Mouse (Mus musculus): ENCODE results near the gene Zbtb20.

The Zbtb20 gene

GRCm38 (mm10) chr16:43217336-43218006 is 341.8 kb downstream of the Zbtb20 start:
- no peak for DNase-seq (ENCODE audit: low spot score)

- no peak for DNase-seq (ENCODE audit: low spot score)
These were observed 343.7 kb downstream of the Zbtb20 start for GRCm38 (mm10) chr16:43219367-43219766.

- no peak for DNase-seq (ENCODE audit: low spot score)
These were observed 345.6 kb downstream of the Zbtb20 start for GRCm38 (mm10) chr16:43221313-43221712.

GRCm38 (mm10) chr16:43230253-43230652 is 354.6 kb downstream of the Zbtb20 start:
- DNase-seq (ENCODE audit: low spot score): no peak

- no peak for DNase-seq (ENCODE audit: low spot score)
These were observed 358.6 kb downstream of the Zbtb20 start for GRCm38 (mm10) chr16:43234249-43234648.

- DNase-seq (ENCODE audit: low spot score): no peak
These were observed 359.6 kb downstream of the Zbtb20 start for GRCm38 (mm10) chr16:43235317-43235716.

GRCm38 (mm10) chr16:43235721-43236159 is 360.1 kb downstream of the Zbtb20 start:
- DNase-seq (ENCODE audit: low spot score): no peak

- DNase-seq (ENCODE audit: low spot score): no peak
These were observed 361.9 kb downstream of the Zbtb20 start for GRCm38 (mm10) chr16:43237551-43237950.

GRCm38 (mm10) chr16:43247026-43247425 is 371.3 kb downstream of the Zbtb20 start:
- DNase-seq (ENCODE audit: low spot score): no peak

GRCm38 (mm10) chr16:43253077-43253476 is 377.4 kb downstream of the Zbtb20 start:
- DNase-seq (ENCODE audit: low spot score): no peak

- DNase-seq (ENCODE audit: low spot score): no peak
These were observed 378.1 kb downstream of the Zbtb20 start for GRCm38 (mm10) chr16:43253746-43254145.

- DNase-seq (ENCODE audit: low spot score): no peak
These were observed 380.7 kb downstream of the Zbtb20 start for GRCm38 (mm10) chr16:43256191-43256899.

- DNase-seq (ENCODE audit: low spot score): no peak
These were observed 381.2 kb downstream of the Zbtb20 start for GRCm38 (mm10) chr16:43256900-43257281.

GRCm38 (mm10) chr16:43259466-43259865 is 383.8 kb downstream of the Zbtb20 start:
- DNase-seq (ENCODE audit: low spot score): no peak

- DNase-seq (ENCODE audit: low spot score): no peak
These were observed 385.2 kb downstream of the Zbtb20 start for GRCm38 (mm10) chr16:43260862-43261261.

GRCm38 (mm10) chr16:43274057-43274595 is 398.4 kb downstream of the Zbtb20 start:
- no peak for DNase-seq (ENCODE audit: low spot score)

- DNase-seq (ENCODE audit: low spot score): no peak
These were observed 401.1 kb downstream of the Zbtb20 start for GRCm38 (mm10) chr16:43276764-43277163.

GRCm38 (mm10) chr16:43286319-43286718 is 410.6 kb downstream of the Zbtb20 start:
- DNase-seq (ENCODE audit: low spot score): no peak

GRCm38 (mm10) chr16:43286783-43287383 is 411.2 kb downstream of the Zbtb20 start:
- no peak for DNase-seq (ENCODE audit: low spot score)

- DNase-seq (ENCODE audit: low spot score): no peak
These were observed 415.7 kb downstream of the Zbtb20 start for GRCm38 (mm10) chr16:43291423-43291822.

- DNase-seq (ENCODE audit: low spot score): no peak
These were observed 422.4 kb downstream of the Zbtb20 start for GRCm38 (mm10) chr16:43297953-43298596.

- no peak for DNase-seq (ENCODE audit: low spot score)
These were observed 424.7 kb downstream of the Zbtb20 start for GRCm38 (mm10) chr16:43300420-43300819.

Data from T-cell, adult 2 months (primary cell).